Mouse (Mus musculus) heart, adult 2 months (tissue): Measurements from ENCODE around the gene Otub1.

Experiments
- CTCF ChIP-seq: fragments of 200-600 bp; IDR thresholded peaks from 2 replicates; pipeline ENCODE4 v1.8.1; 2022; ENCODE audit warnings: antibody characterized with exemption, mild to moderate bottlenecking, moderate library complexity
- POLR2A ChIP-seq: fragments of 200-500 bp; IDR thresholded peaks from 2 replicates; pipeline ENCODE4 v1.6.1; 2011; ENCODE audit warnings: mild to moderate bottlenecking, low read depth, low read length, control low read depth; ENCODE audit not compliant: insufficient read depth

GRCm38 (mm10) chr19:7195900-7196728 lies 10.0 kb downstream of the Otub1 start:
- TF ChIP-seq CTCF (no peak; the same call in 1 of the 2 replicates), POLR2A (no peak)
